Mouse (Mus musculus) E14TG2a.4 (cell line): ENCODE results near the gene Psmd2.

Source experiments
- CTCF ChIP-seq: conservative IDR thresholded peaks from 2 replicates; pipeline ENCODE4 v1.5.1; 2014; ENCODE audit warnings: low read length
- NANOG ChIP-seq: IDR thresholded peaks from 2 replicates; pipeline ENCODE4 v1.6.1; 2014; ENCODE audit warnings: borderline replicate concordance, low read length, mixed read lengths
- POU5F1 ChIP-seq: IDR thresholded peaks from 2 replicates; pipeline ENCODE4 v1.6.1; 2014; ENCODE audit warnings: low read length, borderline replicate concordance

GRCm38 (mm10) chr16:20651076-20651946, at the start of gene Psmd2:
- TF ChIP-seq CTCF (no peak), POU5F1 (no peak), NANOG (no peak)
